Mouse (Mus musculus) brain, embryonic 14.5 days (tissue): ENCODE results near the gene Gp1bb.

ENCODE experiments used
- CTCF ChIP-seq: fragments of 200-500 bp; IDR thresholded peaks from 2 replicates; pipeline ENCODE4 v1.5.1; 2012; ENCODE audit warnings: inconsistent platforms, mild to moderate bottlenecking, moderate library complexity, borderline replicate concordance; ENCODE audit not compliant: insufficient read depth, insufficient read length; ENCODE audit errors: extremely low read depth
- POLR2A ChIP-seq: fragments of 200-500 bp; IDR thresholded peaks from 2 replicates; pipeline ENCODE4 v1.6.1; 2012; ENCODE audit warnings: mild to moderate bottlenecking, inconsistent platforms, borderline replicate concordance; ENCODE audit not compliant: poor library complexity, insufficient read depth, insufficient read length, severe bottlenecking; ENCODE audit errors: extremely low read depth

- no peak for TF ChIP-seq CTCF
- no peak for TF ChIP-seq POLR2A
Measured at GRCm38 (mm10) chr16:18587847-18588737, 34.1 kb downstream of the Gp1bb start.
